Comparison of ENCODE assay signal across 23 mouse cellular contexts in the genomic region with DNA sequence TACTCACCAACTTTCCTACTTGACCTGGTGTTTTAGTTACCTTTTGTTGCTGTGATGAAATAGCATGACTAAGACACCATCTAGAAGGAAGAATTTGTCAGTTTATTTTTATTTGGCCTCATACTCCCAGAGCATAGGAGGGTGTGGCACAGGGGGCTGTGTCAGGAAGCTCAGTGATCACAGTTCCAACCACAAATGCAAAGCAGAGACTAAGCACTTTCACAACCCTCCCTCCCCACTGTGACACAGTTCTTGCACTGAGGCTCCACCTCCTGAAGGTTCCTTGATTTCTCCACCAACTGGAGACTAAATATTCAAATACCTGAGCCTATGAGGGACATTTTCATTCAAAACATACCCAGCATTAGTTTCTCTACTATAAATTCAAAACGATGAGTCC. TPM values are rescaled to one million over a fixed set of nuclear protein-coding genes. Genes with fewer than 3 reads are reported as not detected.
DNase-seq lines count a peak whose midpoint lies in the region; ATAC-seq and TF ChIP-seq lines count a peak whose summit lies in the region.
"Had no signal": no experiment of that assay in that cellular context is flagged by ENCODE, and none has a peak within 500 bp of the region (broad histone marks: within the 10 kb centered on the region; RNA-seq: fewer than 3 reads in every experiment).

No protein-coding gene starts in this region.

- H3K4me1 ChIP-seq in lung, postnatal 0 days (ENCODE audit: insufficient read depth, low read depth, low read length) = no peaks in the 10 kb centered on the region
- H3K4me1 ChIP-seq in lung, adult 2 months (ENCODE audit: control insufficient read depth, insufficient read depth, low read length) = peaks cover 4% of the 10 kb centered on the region; the same call in 1 of the 2 replicates

- TF ChIP-seq EP300 in lung, postnatal 0 days (IDR thresholded peaks at IDR 0.05) = no peak

- no peaks in the 10 kb centered on the region for H3K9me3 ChIP-seq in lung, postnatal 0 days (ENCODE audit: low read length)
- H3K9me3 ChIP-seq: embryonic facial prominence, embryonic 12.5 days; limb, embryonic 15.5 days; midbrain, embryonic 10.5 days had no signal

- 96% methylated on average over 1 of the region's 1 CpGs for WGBS in lung, postnatal 0 days
- WGBS in lung, adult 2 months = 92% methylated on average over 1 of the region's 1 CpGs

- H3K4me3 ChIP-seq in lung, postnatal 0 days (ENCODE audit: low read depth, low read length) = no peak overlapping the region
- H3K4me3 ChIP-seq in lung, adult 2 months (replicated peaks; ENCODE audit: extremely low read depth, low read depth, low read length) = no peak overlapping the region
- H3K4me3 ChIP-seq: embryonic facial prominence, embryonic 12.5 days; limb, embryonic 15.5 days; midbrain, embryonic 10.5 days had no signal

- TF ChIP-seq POLR2A in lung, adult 2 months (IDR thresholded peaks at IDR 0.05; ENCODE audit: borderline replicate concordance, extremely low read depth, low read depth, low read length) = no peak

- no peaks in the 10 kb centered on the region for H3K36me3 ChIP-seq in lung, postnatal 0 days (ENCODE audit: insufficient read depth, low read length)
- H3K36me3 ChIP-seq: embryonic facial prominence, embryonic 12.5 days; limb, embryonic 15.5 days had no signal

- ATAC-seq in lung, postnatal 0 days = no peak
- ATAC-seq in activated CD4-positive, CD25-positive, alpha-beta regulatory T cell, adult 4 months = peak; percentile 55
- ATAC-seq in erythroblast, adult 5-6 weeks (replicated peaks; ENCODE audit: low FRiP score, poor library complexity, severe bottlenecking) = no peak
- ATAC-seq: forebrain, postnatal 0 days had no signal

- no peak overlapping the region for H3K4me2 ChIP-seq in lung, postnatal 0 days (replicated peaks; ENCODE audit: low read depth, low read length)
- H3K4me2 ChIP-seq: embryonic facial prominence, embryonic 12.5 days; limb, embryonic 15.5 days; lung, embryonic 14.5 days had no signal

- no peak overlapping the region for H3K9ac ChIP-seq in lung, postnatal 0 days (replicated peaks; ENCODE audit: low read depth)
- H3K9ac ChIP-seq: embryonic facial prominence, embryonic 12.5 days; forebrain, postnatal 0 days; limb, embryonic 15.5 days; lung, embryonic 14.5 days had no signal

- DNase-seq in lung, postnatal 0 days (ENCODE audit: low spot score) = peak; percentile 11
- DNase-seq in lung, adult 2 months = no peak
- DNase-seq in A20 (ENCODE audit: low read depth, low spot score) (peak; percentile 16), adipocyte (ENCODE audit: low spot score) (no peak)
- DNase-seq in naive thymus-derived CD4-positive, alpha-beta T cell, adult 2 months (ENCODE audit: low read depth) = peak; percentile 35
- DNase-seq in embryo, embryonic 9.5 days (ENCODE audit: extremely low spot score) = no peak
- DNase-seq: adrenal gland, adult 8-10 months; cerebellum, adult 18-20 months; cerebellum, postnatal 36 days; forebrain, postnatal 0 days; heart, adult 11 months; heart, postnatal 4 days; kidney, adult 8-10 months; kidney, postnatal 4 days; lung, embryonic 14.5 days; thymus, postnatal 25 days had no signal

- no peak overlapping the region for H3K27ac ChIP-seq in lung, postnatal 0 days (ENCODE audit: low read length)
- H3K27ac ChIP-seq: embryonic facial prominence, embryonic 12.5 days; limb, embryonic 15.5 days; midbrain, embryonic 10.5 days had no signal

- no peaks in the 10 kb centered on the region for H3K27me3 ChIP-seq in lung, postnatal 0 days (replicated peaks; ENCODE audit: insufficient read depth, low read length)
- H3K27me3 ChIP-seq: embryonic facial prominence, embryonic 12.5 days; limb, embryonic 15.5 days had no signal

- no peak for TF ChIP-seq CTCF in lung, postnatal 0 days (IDR thresholded peaks at IDR 0.05)
- no peak for TF ChIP-seq CTCF in lung, adult 2 months (IDR thresholded peaks at IDR 0.05; ENCODE audit: insufficient read depth, low read length)

RNA-seq across cellular contexts. Expression of a gene that starts 5.4 kb away (rescaled TPM):
- 92.6 and 95.3 TPM in 2 replicates for polyA plus RNA-seq in lung, postnatal 0 days (2015; fragmentation: Nextera tagmentation; extraction: Ambion mirVana)
- polyA plus RNA-seq in lung, adult 2 months (2012; rRNA removed) = 167 and 190 TPM in 2 replicates
- polyA plus RNA-seq in activated CD4-positive, CD25-positive, alpha-beta regulatory T cell, adult 4 months (2017; shearing (Covaris generic)) = 100 to 1,000 TPM; 146 TPM
- 85.5 and 97.2 TPM in 2 replicates for total RNA-seq in erythroblast, adult 5-6 weeks (2015; ENCODE audit: low replicate concordance)
- total RNA-seq in erythroblast, adult 5-6 weeks (2017; ENCODE audit: low replicate concordance) = 38.9 and 45.8 TPM in 2 replicates

RNA-seq across cellular contexts. Expression of a gene that starts 14.8 kb away (rescaled TPM):
- polyA plus RNA-seq in lung, postnatal 0 days (2015; fragmentation: Nextera tagmentation; extraction: Ambion mirVana) = 8.6 and 12.9 TPM in 2 replicates
- 0.26 TPM in 1 of 2 replicates, not detected in the other for polyA plus RNA-seq in lung, adult 2 months (2012; rRNA removed)
- polyA plus RNA-seq in activated CD4-positive, CD25-positive, alpha-beta regulatory T cell, adult 4 months (2017; shearing (Covaris generic)) = not detected
- total RNA-seq in erythroblast, adult 5-6 weeks (2015; ENCODE audit: low replicate concordance) = not detected in 2 replicates
- not detected in 2 replicates for total RNA-seq in erythroblast, adult 5-6 weeks (2017; ENCODE audit: low replicate concordance)
- total RNA-seq: gastrocnemius, adult 18-20 months had no signal
- polyA plus RNA-seq: small intestine, adult 2 months had no signal

Comparison
In these comparisons a context has a peak if more than half of its experiments do, and no peak if none do; other contexts are left out.
1. DNase-seq: peak in lung, postnatal 0 days (single experiment), A20 (single experiment) and naive thymus-derived CD4-positive, alpha-beta T cell, adult 2 months (single experiment); none in lung, adult 2 months (single experiment), adipocyte (single experiment) and embryo, embryonic 9.5 days (single experiment).